Mouse (Mus musculus) fat pad, adult 2 months (tissue): ENCODE data around the gene BC030499.
"Not testable (repeated sequence)": the region's sequence is repeated elsewhere in the genome, so short reads cannot be mapped to it uniquely, and the experiment has no call there.

Experiments used
- DNase-seq: peaks from one replicate; pipeline ENCODE4 v3.0.0-alpha.2; 2011; ENCODE audit warnings: low read depth, low spot score; ENCODE audit errors: extremely low read depth

Gene BC030499

DNA sequence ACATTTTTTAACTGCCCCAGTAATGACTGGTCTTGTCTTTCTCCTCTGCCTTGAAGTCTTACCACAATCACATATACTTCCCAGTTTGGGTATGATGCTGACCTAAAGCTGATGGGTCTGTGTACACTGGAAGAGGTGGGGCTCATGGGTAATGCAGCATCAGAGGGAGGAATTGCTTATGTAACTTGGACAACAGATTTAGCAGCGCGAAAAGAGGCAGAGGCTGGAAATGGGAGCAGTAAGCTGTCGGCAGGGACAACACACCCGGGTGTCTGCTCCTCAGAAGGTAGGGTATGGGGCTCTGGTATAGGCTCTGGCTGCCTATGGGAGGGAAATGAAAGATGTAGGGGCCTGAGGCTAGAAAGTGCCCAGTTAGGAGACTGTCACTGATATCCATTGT lies at the start of gene BC030499:
TSS of gene BC030499 (plus strand) at position 188 of the 400 bp plus-strand sequence.
- DNase-seq, result no peak

DNA sequence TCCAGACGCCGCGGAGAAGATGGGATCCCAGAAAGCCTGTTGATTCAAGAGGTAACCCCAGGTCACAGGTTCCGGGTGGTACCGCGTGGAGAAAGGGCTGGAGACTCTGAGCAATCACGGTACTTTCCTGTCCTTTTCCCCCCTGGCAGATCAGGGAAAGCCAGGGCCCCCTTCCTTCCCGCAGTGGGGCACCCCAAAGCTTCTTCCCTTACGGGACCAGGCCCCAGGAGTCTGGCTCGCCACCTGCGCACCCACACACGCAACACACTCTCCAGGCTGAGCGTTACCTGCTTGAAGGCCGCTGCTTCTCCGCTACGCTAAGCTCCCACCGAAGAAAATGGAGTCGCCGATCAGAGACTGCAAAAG lies 45.4 kb upstream of the BC030499 start:
- DNase-seq, result no peak

DNA sequence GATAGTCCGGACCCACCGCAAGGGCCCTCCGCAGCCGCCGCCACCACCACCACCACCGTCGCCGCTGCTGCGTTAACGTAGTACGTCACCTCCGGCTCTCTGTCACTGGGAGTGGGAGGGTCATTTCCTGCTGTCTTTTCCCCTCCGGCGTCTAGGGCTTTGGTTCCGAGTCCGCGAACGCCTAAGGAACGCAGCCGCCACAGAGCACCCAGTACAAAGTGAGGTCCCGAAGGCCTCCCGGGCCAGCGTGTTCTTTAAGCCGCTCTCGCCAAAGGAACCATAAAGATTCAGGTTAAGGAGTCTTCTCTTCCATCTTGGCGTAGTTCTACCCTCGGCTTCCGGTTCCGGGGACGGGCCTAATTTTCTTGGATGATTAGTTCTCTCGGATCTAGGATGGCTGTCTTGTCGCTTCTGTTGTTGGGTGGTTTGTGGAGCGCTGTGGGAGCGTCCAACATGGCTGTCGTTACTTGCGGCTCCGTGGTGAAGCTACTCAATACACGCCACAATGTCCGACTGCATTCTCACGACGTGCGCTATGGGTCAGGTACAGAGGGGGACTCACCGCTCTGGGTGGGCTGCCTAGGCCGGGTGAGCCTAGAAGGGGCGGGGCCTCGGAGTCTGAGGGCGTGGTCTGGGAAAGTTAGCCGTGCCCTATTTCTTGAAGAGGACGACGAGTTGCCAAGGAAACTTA lies 44.9 kb upstream of the BC030499 start, which contains the start of the genes Sdf2 and Supt6:
TSS of gene Sdf2 (plus strand) at position 120 of the 691 bp plus-strand sequence.
TSS of gene Supt6 (minus strand) at position 361 of the 691 bp plus-strand sequence.
- no peak for DNase-seq

DNA sequence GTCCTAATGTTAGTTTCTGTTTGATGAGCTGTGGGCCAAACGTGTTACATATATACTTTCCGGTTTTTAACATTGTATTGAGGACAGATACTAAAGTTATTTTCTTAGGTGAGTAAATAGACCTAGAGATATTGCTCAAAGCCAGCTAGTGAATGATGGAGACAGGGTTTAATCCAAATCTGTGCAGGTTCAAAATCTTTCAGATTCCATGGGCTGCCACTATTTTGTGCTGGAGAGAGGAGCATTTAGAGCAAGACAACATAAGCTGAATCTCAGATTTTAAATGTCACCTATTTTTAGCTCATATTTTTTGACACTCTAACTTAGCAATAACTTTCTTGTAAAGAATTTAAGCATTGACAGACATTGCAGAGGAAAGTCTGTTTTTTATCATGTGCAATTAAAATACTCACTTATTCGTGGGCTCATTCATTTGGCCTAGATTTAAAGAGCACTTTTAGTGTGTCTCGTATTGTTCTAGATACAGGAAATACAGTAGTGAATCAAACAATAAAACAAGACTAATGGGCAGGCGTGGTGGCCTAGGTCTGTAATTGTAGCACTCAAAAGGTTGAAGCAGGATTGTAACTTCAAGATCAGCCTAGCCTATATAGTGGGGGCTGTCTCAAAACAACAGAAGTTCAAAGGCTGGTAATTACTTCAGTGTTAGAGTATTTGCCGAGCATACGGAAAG lies 44.2 kb upstream of the BC030499 start:
- DNase-seq, result no peak

DNA sequence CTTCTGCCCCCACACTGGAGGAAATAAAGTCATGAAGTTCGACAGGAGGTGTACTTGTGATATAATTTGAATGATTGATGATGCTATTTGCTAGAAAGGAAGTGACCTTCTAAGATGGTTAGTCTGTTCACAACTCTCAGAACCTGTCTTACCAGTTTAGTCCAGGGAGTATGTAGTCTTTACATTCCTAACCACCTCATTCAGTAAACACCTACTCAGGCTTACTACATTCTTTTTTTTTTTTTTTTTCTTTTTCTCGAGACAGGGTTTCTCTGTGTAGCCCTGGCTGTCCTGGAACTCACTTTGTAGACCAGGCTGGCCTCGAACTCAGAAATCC lies 43.7 kb upstream of the BC030499 start:
- DNase-seq, result peak; percentile 64

DNA sequence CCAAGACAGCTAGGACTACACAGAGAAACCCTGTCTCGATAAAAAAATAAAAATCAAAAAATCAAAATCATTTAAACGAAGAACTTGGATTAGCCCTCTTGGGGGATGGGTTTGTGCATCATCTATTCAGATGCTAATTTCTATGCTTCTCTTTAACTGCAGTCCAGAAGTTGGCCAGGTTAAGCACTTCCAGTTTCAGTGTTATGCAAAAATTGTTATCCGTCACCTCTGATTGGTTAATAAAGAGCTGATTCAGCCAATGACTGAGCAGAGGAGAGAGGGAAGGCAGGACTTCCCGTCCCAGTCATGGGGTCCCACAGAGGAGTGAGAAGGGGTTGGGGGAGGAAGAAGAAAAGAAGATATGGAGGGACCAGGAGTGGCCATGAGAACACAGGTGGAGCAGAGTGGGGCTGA lies 42.9 kb upstream of the BC030499 start:
- DNase-seq, result no peak

DNA sequence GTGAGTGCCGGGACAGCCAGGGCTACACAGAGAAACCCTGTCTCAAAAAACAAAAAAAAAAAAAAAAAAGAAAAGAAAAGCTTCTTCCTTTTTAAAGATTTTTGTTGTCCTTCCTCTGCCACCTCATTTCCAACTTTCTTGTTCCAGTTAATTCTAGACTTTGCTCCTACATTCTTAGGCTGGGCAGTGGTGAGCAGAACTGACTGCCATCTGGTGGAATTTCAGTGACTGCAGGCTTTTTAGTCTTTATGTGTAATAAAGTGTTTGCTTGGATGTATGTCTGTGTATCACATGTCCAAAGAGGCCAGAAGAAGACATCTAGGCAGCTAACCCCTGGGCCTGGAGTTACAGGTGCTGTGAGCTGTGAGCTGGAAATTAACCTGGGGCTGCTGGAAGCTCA lies 34.0 kb upstream of the BC030499 start:
- no peak for DNase-seq

DNA sequence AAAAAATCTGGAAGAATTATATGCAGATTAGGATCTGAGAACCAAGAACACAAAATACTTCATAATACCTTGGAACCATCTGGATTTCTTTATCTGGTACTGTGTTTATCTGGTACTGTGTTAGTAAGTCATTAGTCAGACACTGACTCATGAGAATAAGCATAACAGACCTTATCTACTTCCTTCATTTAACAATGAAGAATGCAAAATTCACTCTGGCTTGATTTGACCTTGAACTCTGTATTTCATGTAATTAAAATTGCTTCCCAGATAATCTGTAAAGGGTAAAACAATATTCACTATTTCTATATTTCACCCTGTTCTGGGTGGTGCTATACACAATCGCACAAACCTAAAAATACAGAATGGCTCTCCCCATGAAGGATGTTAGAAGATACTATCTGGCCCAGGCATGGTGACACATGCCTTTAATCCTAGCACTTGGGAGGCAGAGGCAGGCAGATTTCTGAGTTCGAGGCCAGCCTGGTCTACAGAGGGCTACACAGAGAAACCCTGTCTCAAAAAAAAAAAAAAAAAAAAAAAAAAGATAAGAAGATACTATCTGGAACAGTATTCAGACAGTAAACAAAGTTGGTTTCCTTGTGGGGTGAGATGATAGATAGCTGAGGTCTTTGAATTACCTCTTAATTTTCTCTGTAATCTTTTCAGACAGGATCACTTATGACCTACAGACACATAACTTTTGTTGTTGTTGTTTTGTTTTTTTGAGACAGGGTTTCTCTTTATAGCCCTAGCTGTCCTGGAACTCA lies 30.0 kb upstream of the BC030499 start:
- no peak for DNase-seq

DNA sequence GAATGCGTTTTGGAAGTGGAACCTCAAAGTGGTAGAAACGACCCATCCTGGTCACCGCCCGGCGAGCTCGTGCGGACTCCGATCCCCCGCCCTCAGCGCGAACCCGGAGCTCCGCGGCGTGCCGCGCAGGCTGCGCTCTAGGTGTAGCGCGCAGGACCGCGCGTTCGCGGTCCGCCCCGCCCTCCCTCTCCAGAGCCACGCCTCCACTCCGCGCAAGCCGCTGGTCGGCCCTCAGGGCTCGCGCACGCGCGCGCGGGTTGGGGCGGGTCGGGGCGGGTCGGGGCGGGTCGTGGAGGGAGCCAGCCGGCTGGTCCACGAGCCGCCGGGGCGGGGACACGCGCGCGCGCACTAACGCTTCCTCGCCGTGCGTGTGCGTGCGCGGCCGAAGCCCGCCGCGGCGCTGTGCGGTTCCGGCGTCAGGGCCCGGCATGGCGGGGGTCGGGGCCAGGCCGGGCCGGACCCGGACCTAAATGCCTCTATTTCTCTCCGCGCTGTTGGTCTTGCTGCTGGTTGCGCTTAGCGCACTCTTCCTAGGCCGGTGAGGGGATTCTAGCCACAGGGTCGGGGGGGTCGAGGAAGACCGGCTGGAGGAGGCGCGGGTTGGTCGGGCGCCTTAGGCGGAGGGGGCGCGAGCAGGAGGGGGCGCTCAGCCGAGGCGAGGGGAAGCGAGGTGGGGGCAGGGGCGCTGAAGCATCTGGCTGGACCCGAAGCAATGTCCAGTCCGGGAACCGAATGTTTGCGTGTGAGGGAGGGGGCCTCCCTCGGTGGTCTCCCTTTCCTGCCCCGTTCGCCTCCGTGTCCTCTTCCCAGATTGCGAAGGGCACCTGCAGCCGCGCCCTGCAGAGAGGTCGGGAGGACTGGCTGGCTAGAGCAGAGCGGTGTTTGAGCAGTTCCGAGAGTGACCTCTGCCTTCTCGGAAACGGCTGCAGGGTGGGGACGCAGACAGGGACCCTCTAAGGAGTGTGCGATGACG lies 29.0 kb upstream of the BC030499 start, which contains the start of gene 2610507B11Rik:
TSS of gene 2610507B11Rik (plus strand) at position 373 of the 973 bp plus-strand sequence.
- no peak for DNase-seq

DNA sequence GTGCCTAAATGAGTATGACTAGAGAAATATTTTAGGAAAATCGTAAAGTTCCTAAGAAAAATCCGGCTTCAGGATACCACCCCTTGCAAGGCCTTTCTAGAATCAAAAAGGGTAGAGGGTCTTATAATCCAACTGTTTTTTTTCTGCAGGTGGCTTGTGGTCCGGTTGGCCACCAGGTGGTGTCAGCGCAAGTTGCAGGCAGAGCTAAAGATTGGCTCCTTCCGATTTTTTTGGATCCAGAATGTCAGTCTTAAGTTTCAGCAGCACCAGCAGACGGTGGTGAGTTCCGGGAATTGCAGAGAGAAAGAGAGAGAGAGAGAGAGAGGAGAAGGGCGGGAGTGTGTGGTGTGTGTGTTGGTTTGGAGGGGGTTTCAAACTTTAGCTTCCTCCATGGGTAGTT lies 28.1 kb upstream of the BC030499 start:
- DNase-seq, result no peak

DNA sequence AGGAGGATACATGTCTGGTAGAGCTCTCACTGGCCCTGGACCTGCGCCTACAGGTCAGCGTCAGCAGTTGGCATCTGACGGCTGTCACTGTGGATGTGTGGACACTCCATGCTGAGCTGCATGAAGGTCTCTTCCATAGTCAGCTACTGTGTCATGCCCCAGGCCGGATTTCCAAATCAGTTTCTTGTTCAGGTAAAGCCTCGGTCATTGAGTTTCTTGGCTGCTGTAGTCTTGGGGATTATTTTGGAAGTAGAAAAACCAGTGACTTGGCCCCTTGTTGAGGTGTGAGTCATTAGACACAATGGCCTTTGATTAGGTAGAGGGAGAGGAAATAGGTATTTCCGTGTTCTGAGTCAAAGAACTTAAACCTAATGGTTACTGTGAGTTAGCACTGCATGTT lies 25.1 kb upstream of the BC030499 start:
- DNase-seq, result peak; percentile 98

DNA sequence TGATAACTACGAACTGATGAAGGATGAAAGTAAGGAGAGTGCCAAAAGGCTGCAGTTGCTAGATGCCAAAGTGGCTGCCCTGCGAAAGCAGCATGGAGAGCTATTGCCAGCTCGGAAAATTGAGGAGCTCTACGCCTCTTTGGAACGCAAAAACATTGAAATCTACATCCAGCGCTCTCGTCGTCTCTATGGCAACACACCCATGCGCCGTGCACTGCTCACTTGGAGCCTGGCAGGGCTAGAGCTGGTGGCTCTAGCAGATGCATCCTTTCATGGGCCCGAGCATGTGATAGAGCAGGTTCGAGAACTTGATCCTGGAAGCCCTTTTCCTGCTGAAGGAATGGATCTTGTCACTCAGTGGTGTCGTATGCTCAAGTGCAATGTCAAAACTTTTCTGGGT lies 18.7 kb upstream of the BC030499 start:
- no peak for DNase-seq

DNA sequence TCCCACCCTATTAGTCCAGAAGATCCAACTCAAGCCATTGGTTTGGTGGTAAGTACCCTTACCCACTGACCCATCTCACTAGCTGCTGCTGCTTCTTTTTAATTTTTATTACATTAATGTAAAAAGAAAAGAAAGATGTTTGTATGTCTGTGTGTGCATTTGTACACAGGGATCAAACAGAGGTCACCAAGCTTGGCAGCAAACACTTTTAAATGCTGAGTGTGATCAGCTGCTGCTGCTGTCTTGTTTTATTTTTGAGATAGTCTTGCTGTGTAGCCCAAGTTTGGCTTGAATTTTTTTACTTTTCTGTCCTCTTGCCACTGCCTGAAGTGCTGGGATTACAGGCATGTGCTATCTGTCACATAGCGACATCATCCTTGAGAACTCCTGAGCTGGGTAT lies 15.0 kb upstream of the BC030499 start:
- no peak for DNase-seq

DNA sequence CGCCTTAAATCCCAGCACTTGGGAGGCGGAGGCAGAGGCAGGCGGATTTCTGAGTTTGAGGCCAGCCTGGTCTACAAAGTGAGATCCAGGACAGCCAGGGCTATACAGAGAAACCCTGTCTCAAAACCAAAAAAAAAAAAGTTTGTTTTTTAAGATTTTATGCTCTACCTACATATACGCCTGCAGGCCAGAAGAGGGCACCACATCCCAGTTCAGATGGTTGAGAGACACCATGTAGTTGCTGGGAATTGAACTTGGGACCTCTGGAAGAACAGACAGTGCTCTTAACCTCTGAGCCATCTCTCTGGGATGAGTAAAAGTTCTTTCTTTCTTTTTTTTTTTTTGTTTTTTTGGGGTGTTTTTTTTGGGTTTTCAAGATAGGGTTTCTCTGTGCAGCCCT lies 14.5 kb upstream of the BC030499 start:
- DNase-seq, result not testable (repeated sequence)

DNA sequence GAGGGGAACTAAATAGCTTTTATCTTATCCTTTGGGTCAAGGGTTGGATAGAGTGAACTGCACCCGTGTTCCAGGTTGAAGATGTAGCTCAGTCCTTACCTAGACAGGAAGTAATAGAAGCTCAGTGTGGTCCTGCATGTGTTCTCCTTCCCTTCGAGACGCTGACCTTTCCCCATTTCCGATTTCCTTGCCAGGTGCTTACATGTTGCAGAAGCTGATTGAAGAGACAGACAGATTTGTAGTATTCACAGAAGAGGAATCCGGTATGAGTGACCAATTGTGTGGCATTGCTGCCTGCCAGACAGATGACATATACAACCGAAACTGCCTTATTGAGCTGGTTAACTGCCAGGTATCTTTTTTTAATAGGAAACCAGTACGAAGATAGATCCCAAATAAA lies 11.8 kb upstream of the BC030499 start:
- DNase-seq, result no peak

DNA sequence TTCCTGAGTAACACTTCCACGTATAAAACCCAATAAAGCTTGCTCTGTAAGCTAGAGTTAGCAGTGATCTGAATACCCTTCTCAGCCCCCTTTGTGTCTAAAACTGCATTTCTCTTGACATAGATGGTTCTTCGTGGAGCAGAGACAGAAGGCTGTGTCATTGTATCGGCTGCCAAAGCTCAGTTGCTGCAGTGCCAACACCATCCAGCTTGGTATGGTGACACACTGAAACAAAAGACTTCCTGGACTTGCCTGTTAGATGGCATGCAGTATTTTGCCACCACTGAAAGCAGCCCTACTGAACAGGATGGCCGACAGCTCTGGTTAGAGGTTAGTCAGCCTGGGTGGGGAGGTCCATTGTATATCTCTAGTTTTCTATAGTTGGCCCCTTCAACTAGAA lies 11.1 kb upstream of the BC030499 start:
- DNase-seq, result no peak

DNA sequence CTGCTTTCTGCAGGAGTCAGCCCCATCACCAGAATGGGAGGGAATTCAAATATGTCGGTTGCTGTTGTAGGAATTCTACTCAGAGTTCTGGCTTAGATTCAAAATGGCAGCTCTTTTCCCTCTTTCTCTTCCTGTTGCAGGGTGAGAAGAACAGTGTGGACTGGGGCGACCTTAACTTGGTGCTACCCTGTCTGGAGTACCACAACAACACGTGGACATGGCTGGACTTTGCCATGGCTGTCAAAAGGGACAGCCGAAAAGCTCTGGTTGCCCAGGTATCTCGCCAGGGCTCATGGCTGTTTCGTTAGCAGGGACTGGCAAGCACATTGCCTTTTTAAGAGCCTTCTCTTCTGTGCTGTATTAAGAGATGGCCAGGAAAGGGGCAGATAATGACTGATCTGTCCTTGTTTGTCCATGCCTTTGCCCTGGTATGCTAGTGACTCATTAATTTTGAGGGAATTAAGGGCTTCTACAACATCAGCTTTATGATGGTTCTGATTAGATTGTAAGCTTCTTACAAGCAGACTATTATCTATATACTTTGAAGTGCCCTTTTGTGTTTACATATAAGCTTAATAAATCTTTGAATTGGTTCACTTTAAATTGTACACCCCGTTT lies 1.4 kb upstream of the BC030499 start:
- no peak for DNase-seq

DNA sequence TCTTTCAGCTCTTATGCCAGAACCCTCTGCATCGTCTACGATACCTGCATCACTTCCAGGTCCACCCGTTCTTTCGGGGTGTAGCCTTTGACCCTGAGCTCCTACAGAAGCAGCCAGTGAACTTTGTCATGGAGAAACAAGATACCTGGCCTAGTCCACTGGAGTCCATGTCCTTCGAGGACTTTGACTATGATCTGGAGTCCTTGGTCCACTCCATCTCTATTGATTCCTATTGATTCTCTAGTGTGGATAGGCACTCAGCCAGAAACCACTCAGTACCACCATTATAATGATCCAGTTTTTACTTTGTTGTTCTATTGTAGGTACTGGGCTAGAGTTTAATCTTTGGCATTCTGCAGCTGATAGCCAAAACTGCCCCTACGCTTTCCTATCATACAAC lies 3.9 kb downstream of the BC030499 start:
- no peak for DNase-seq

DNA sequence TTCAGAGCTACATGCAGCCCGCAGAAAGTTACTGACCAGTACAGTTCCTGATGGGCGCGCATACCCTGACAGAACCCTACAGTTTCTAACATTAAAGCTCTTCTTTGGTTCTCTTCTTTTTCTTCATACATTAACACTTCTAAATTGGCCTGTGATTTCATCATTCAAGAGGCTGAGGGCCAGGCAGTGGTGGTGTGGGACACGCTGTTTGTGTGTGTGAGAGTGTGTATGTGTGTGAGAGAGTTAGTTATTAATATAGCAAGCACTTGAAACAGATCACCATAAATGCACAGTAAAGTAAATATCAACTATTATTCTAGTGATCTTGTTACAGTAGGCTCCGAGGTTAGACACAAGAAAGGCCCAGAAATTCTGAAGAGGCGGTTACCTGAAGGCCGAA lies 10.3 kb downstream of the BC030499 start:
- no peak for DNase-seq

DNA sequence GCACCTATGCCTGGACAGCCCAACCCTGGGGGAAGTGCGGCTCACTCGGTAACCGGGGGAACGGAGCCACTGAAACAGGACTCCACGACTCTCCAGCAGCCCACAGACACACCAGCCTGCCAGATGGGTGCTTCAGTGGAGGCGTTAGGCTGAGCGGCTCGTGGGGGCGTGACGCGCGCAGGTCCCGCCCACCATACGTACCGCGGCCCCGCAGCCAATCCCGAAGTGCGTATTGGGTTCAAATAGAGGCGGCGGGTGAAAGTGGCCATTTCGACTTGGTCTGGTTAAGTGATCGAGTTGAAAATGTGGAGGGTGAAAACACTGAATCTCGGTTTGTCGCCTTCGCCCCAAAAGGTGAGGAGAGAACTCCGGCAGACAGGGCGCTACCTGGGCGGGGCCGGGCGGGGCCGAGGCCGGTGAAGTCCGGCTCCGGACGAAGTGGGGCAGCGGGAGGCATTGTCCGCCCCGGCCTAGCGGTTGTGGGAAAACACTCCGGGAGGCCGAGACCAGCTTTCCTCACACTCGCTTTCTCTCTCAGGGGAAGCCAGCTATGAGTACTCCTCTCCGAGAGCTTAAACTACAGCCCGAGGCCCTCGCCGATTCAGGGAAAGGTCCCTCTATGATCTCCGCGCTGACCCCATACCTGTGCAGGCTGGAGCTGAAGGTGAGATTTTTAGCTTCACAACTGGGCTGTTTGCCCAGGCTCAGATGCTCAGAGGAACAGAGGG lies 10.9 kb downstream of the BC030499 start, which contains the start of gene Spag5:
TSS of gene Spag5 (plus strand) at position 173 of the 728 bp plus-strand sequence.
- DNase-seq, result peak; percentile 21
